Mouse (Mus musculus) testis, adult 2 months (tissue): ENCODE results near the gene 2310030G06Rik. TPM values are rescaled to one million over a fixed set of nuclear protein-coding genes. Genes with fewer than 3 reads are reported as not detected.

Experiments
- H3K27ac ChIP-seq: fragments of 200-500 bp; 2 replicates; pipeline ENCODE4 v1.5.1; 2012; ENCODE audit warnings: low read depth, low read length; ENCODE audit not compliant: control insufficient read depth, insufficient read depth
- H3K27me3 ChIP-seq: fragments of 200-500 bp; 2 replicates; pipeline ENCODE4 v1.6.1; 2012; ENCODE audit warnings: mild to moderate bottlenecking, low read length, moderate library complexity; ENCODE audit not compliant: control insufficient read depth, insufficient read depth
- H3K36me3 ChIP-seq: fragments of 200-500 bp; 2 replicates; pipeline ENCODE4 v1.6.1; 2012; ENCODE audit warnings: mild to moderate bottlenecking, low read length; ENCODE audit not compliant: control insufficient read depth, insufficient read depth
- H3K4me1 ChIP-seq: fragments of 200-500 bp; 2 replicates; pipeline ENCODE4 v1.6.1; 2012; ENCODE audit warnings: low read length; ENCODE audit not compliant: control insufficient read depth, insufficient read depth
- H3K4me3 ChIP-seq: fragments of 200-500 bp; 2 replicates; pipeline ENCODE4 v1.5.1; 2012; ENCODE audit warnings: low read depth, mild to moderate bottlenecking, low read length, moderate library complexity, mixed read lengths; ENCODE audit not compliant: control insufficient read depth
- CTCF ChIP-seq: fragments of 200-500 bp; IDR thresholded peaks from 2 replicates; pipeline ENCODE4 v1.5.1; 2012; ENCODE audit warnings: low read depth, mild to moderate bottlenecking, inconsistent platforms, low read length, moderate library complexity; ENCODE audit not compliant: control insufficient read depth, insufficient read depth, insufficient replicate concordance
- POLR2A ChIP-seq: fragments of 200-500 bp; IDR thresholded peaks from 2 replicates; pipeline ENCODE4 v1.6.1; 2012; ENCODE audit warnings: low read depth, mild to moderate bottlenecking, inconsistent platforms, low read length, moderate library complexity; ENCODE audit not compliant: control insufficient read depth
- polyA plus RNA-seq: library from polyadenylated mRNA; depleted of rRNA; stranded (reverse); fragments of >200 nt; gene quantifications from 2 replicates; pipeline ENCODE4 v1.2.3, GENCODE M21; 2012

Gene 2310030G06Rik
- polyA plus RNA-seq, 1 experiment, result 2.1 TPM

GRCm38 (mm10) chr9:50718878-50719277, 27.5 kb downstream of the 2310030G06Rik start:
- H3K27me3 ChIP-seq, result no peaks in the 10 kb centered on the region
- no peaks in the 10 kb centered on the region for H3K36me3 ChIP-seq
- no peak for TF ChIP-seq POLR2A
- H3K27ac ChIP-seq, result no peak overlapping the region
- no peak overlapping the region for H3K4me3 ChIP-seq
- peaks cover 2% of the 10 kb centered on the region for H3K4me1 ChIP-seq

GRCm38 (mm10) chr9:50714188-50714587, 32.1 kb downstream of the 2310030G06Rik start:
- Histone ChIP-seq H3K36me3 (no peaks in the 10 kb centered on the region), H3K4me1 (no peaks in the 10 kb centered on the region), H3K27me3 (no peaks in the 10 kb centered on the region), H3K4me3 (no peak overlapping the region), H3K27ac (no peak overlapping the region)
- TF ChIP-seq POLR2A (no peak), CTCF (no peak)

- Histone ChIP-seq H3K4me1 (no peaks in the 10 kb centered on the region), H3K4me3 (no peak overlapping the region), H3K36me3 (no peaks in the 10 kb centered on the region), H3K27me3 (no peaks in the 10 kb centered on the region), H3K27ac (no peak overlapping the region)
- TF ChIP-seq CTCF (no peak), POLR2A (no peak)
Observed at GRCm38 (mm10) chr9:50711337-50711736, 35.0 kb downstream of the 2310030G06Rik start.

GRCm38 (mm10) chr9:50709108-50709507, 37.2 kb downstream of the 2310030G06Rik start:
- Histone ChIP-seq H3K36me3 (no peaks in the 10 kb centered on the region), H3K27ac (no peak overlapping the region), H3K4me1 (no peaks in the 10 kb centered on the region), H3K4me3 (no peak overlapping the region), H3K27me3 (no peaks in the 10 kb centered on the region)
- TF ChIP-seq POLR2A (no peak), CTCF (peak; percentile 25; the same call in 1 of the 2 replicates)

- no peak overlapping the region for H3K4me3 ChIP-seq
- no peaks in the 10 kb centered on the region for H3K4me1 ChIP-seq
- no peaks in the 10 kb centered on the region for H3K27me3 ChIP-seq
- no peak for TF ChIP-seq POLR2A
- no peak for TF ChIP-seq CTCF
- no peak overlapping the region for H3K27ac ChIP-seq
- no peaks in the 10 kb centered on the region; the same call in 1 of the 2 replicates for H3K36me3 ChIP-seq
Observed at GRCm38 (mm10) chr9:50704907-50705306, 41.4 kb downstream of the 2310030G06Rik start.

- no peak overlapping the region for H3K27ac ChIP-seq
- peaks cover 13% of the 10 kb centered on the region for H3K4me1 ChIP-seq
- no peaks in the 10 kb centered on the region for H3K27me3 ChIP-seq
- H3K36me3 ChIP-seq, result no peaks in the 10 kb centered on the region; the same call in 1 of the 2 replicates
- no peak for TF ChIP-seq CTCF
- no peak overlapping the region for H3K4me3 ChIP-seq
Observed at GRCm38 (mm10) chr9:50700921-50701691, 45.2 kb downstream of the 2310030G06Rik start.

GRCm38 (mm10) chr9:50698418-50699409, 47.6 kb downstream of the 2310030G06Rik start:
- H3K27me3 ChIP-seq, result no peaks in the 10 kb centered on the region
- no peaks in the 10 kb centered on the region; the same call in 1 of the 2 replicates for H3K36me3 ChIP-seq
- peaks cover 13% of the 10 kb centered on the region for H3K4me1 ChIP-seq
- no peak overlapping the region for H3K27ac ChIP-seq
- TF ChIP-seq CTCF (no peak), POLR2A (no peak)
- peak overlapping the region; percentile 80 for H3K4me3 ChIP-seq
